13 mouse cellular contexts compared by ENCODE assay signal in genomic region chr13:58452246-58452645, GRCm38 (mm10). TPM values are rescaled to one million over a fixed set of nuclear protein-coding genes. Genes with fewer than 3 reads are reported as not detected.
DNase-seq lines count a peak whose midpoint lies in the region; ATAC-seq lines count a peak whose summit lies in the region.
"Had no signal": no experiment of that assay in that cellular context is flagged by ENCODE, and none has a peak within 500 bp of the region (broad histone marks: within the 10 kb centered on the region; RNA-seq: fewer than 3 reads in every experiment).

No protein-coding gene starts in this region.

- H3K4me2 ChIP-seq in heart, embryonic 14.5 days (ENCODE audit: low read length) = peak overlapping the region; percentile 66
- H3K4me2 ChIP-seq in liver, embryonic 16.5 days (ENCODE audit: low read depth, low read length) = peak overlapping the region; percentile 56; the same call in 1 of the 2 replicates

- WGBS in heart, embryonic 14.5 days = 69% methylated on average over 4 of the region's 4 CpGs
- whole genome bisulfite sequencing in liver, embryonic 16.5 days (ENCODE audit: insufficient replicate concordance) = 36% methylated on average over 4 of the region's 4 CpGs

- no peak for ATAC-seq in heart, embryonic 14.5 days (ENCODE audit: insufficient number of reproducible peaks, insufficient read depth, low FRiP score, low read depth)
- no peak for ATAC-seq in liver, embryonic 16.5 days (ENCODE audit: low read depth)

- DNase-seq in heart, adult 9 months (ENCODE audit: low spot score in 2 of 2) = no peak
- DNase-seq in liver = no peak
- peak; percentile 34 for DNase-seq in induced T-regulatory cell, adult 2 months (ENCODE audit: low read depth)
- no peak for DNase-seq in adrenal gland, adult 2 months
- DNase-seq in kidney, postnatal 25 days = no peak
- DNase-seq: cerebellum, adult 11 months; embryo, embryonic 11 days; gastrocnemius, postnatal 10 days; thymus, adult 2 months had no signal

- H3K27ac ChIP-seq in heart, embryonic 14.5 days (replicated peaks in 1 of 2; ENCODE audit: control insufficient read depth in 1 of 2, insufficient read depth in 1 of 2, low read depth in 2 of 2, low read length in 2 of 2) = no peak overlapping the region
- H3K27ac ChIP-seq in liver, embryonic 16.5 days (ENCODE audit: low read length) = no peak overlapping the region
- H3K27ac ChIP-seq: limb, embryonic 15.5 days; neural tube, embryonic 12.5 days had no signal

- H3K9ac ChIP-seq in heart, embryonic 14.5 days (ENCODE audit: low read length) = no peak overlapping the region
- no peak overlapping the region for H3K9ac ChIP-seq in liver, embryonic 16.5 days (ENCODE audit: low read depth, low read length)
- H3K9ac ChIP-seq: limb, embryonic 15.5 days; neural tube, embryonic 12.5 days had no signal

- H3K4me1 ChIP-seq in heart, embryonic 14.5 days (ENCODE audit: control insufficient read depth in 2 of 2, insufficient read depth in 2 of 2, low read length in 2 of 2) = peaks cover 0 to 3% of the 10 kb centered on the region in 2 experiments; a peak in 1 of 4 replicates
- no peaks in the 10 kb centered on the region for H3K4me1 ChIP-seq in liver, embryonic 16.5 days (ENCODE audit: control insufficient read depth, low read depth, low read length)

- 0 out of 2 replicates have a peak, but pooled peaks cover 3% of the 10 kb centered on the region for H3K27me3 ChIP-seq in heart, embryonic 14.5 days (ENCODE audit: control insufficient read depth, insufficient read depth, low read length)
- peaks cover 31% of the 10 kb centered on the region for H3K27me3 ChIP-seq in liver, embryonic 16.5 days (ENCODE audit: control insufficient read depth, insufficient read depth, low read depth, low read length)

- H3K36me3 ChIP-seq in heart, embryonic 14.5 days (ENCODE audit: control insufficient read depth, insufficient read depth, low read length) = no peaks in the 10 kb centered on the region
- no peaks in the 10 kb centered on the region for H3K36me3 ChIP-seq in liver, embryonic 16.5 days (ENCODE audit: control insufficient read depth, insufficient read depth)
- H3K36me3 ChIP-seq: limb, embryonic 15.5 days; neural tube, embryonic 12.5 days had no signal

- H3K4me3 ChIP-seq in heart, embryonic 14.5 days (ENCODE audit: control insufficient read depth in 1 of 2, insufficient read depth in 1 of 2, low read depth in 1 of 2, low read length in 2 of 2) = peak overlapping the region in 1 of 2 experiments; percentile 36; a peak in 1 of 4 replicates
- no peak overlapping the region for H3K4me3 ChIP-seq in liver, embryonic 16.5 days (ENCODE audit: low read depth, low read length)

- H3K9me3 ChIP-seq in heart, embryonic 14.5 days (ENCODE audit: control insufficient read depth, low read length) = peaks cover 4% of the 10 kb centered on the region; the same call in 1 of the 2 replicates
- peaks cover 2% of the 10 kb centered on the region; the same call in 1 of the 2 replicates for H3K9me3 ChIP-seq in liver, embryonic 16.5 days (replicated peaks; ENCODE audit: control insufficient read depth, low read length)
- H3K9me3 ChIP-seq: limb, embryonic 15.5 days; neural tube, embryonic 12.5 days had no signal

RNA-seq across cellular contexts. Expression of gene Hnrnpk, which starts 49.1 kb away (rescaled TPM):
- polyA plus RNA-seq in heart, embryonic 14.5 days (2014; fragmentation: Nextera tagmentation; extraction: Ambion mirVana) = 919 and 965 TPM in 2 replicates
- 554 and 582 TPM in 2 replicates for polyA plus RNA-seq in liver, embryonic 16.5 days (2015; fragmentation: Nextera tagmentation; extraction: Ambion mirVana)
- 1,000 to 10,000 TPM in 1 of 2 experiments, 100 to 1,000 TPM in 1; 778 to 1,173 TPM for total RNA-seq in adrenal gland, adult 2 months (2021)
- 178 and 197 TPM in 2 replicates for polyA plus RNA-seq in adrenal gland, adult 2 months (2012; rRNA removed)

RNA-seq across cellular contexts. Expression of gene Rmi1, which starts 50.2 kb away (rescaled TPM):
- 20.3 and 20.6 TPM in 2 replicates for polyA plus RNA-seq in heart, embryonic 14.5 days (2014; fragmentation: Nextera tagmentation; extraction: Ambion mirVana)
- polyA plus RNA-seq in liver, embryonic 16.5 days (2015; fragmentation: Nextera tagmentation; extraction: Ambion mirVana) = 11.9 and 13.1 TPM in 2 replicates
- 10 to 100 TPM; 18.5 to 19.3 TPM for total RNA-seq in adrenal gland, adult 2 months (2021)
- 15.3 and 18.2 TPM in 2 replicates for polyA plus RNA-seq in adrenal gland, adult 2 months (2012; rRNA removed)
